Comparison of ENCODE assay signal across 20 mouse cellular contexts in genomic region chr7:98580441-98580840, GRCm38 (mm10).
A peak's percentile ranks its signal among the peaks of the same experiment; 100 is the strongest.
DNase-seq lines count a peak whose midpoint lies in the region; TF ChIP-seq lines count a peak whose summit lies in the region.
"Had no signal": no experiment of that assay in that cellular context is flagged by ENCODE, and none has a peak within 500 bp of the region (broad histone marks: within the 10 kb centered on the region; RNA-seq: fewer than 3 reads in every experiment).

No protein-coding gene starts in this region.

- TF ChIP-seq POLR2A in lung, adult 2 months (IDR thresholded peaks at IDR 0.05; ENCODE audit: borderline replicate concordance, extremely low read depth, low read depth, low read length), result no peak

- H3K36me3 ChIP-seq in limb, embryonic 10.5 days, result no peaks in the 10 kb centered on the region
- H3K36me3 ChIP-seq: embryonic facial prominence, embryonic 10.5 days; heart, embryonic 12.5 days; limb, embryonic 12.5 days; liver, embryonic 13.5 days; midbrain, embryonic 12.5 days had no signal

- no peak overlapping the region for H3K27ac ChIP-seq in limb, embryonic 10.5 days
- H3K27ac ChIP-seq: embryonic facial prominence, embryonic 10.5 days; limb, embryonic 12.5 days; liver, embryonic 13.5 days; midbrain, embryonic 12.5 days had no signal

- no peaks in the 10 kb centered on the region for H3K27me3 ChIP-seq in limb, embryonic 10.5 days (ENCODE audit: low read depth, poor library complexity, severe bottlenecking)
- H3K27me3 ChIP-seq: heart, embryonic 12.5 days; limb, embryonic 12.5 days; liver, embryonic 13.5 days; midbrain, embryonic 12.5 days had no signal

- peaks cover 5% of the 10 kb centered on the region for H3K4me1 ChIP-seq in lung, adult 2 months (ENCODE audit: control insufficient read depth, insufficient read depth, low read length)
- peaks cover 9% of the 10 kb centered on the region; the same call in 1 of the 2 replicates for H3K4me1 ChIP-seq in limb, embryonic 10.5 days
- H3K4me1 ChIP-seq: heart, embryonic 12.5 days; liver, embryonic 13.5 days; midbrain, embryonic 12.5 days had no signal

- H3K4me3 ChIP-seq in lung, adult 2 months (replicated peaks; ENCODE audit: extremely low read depth, low read depth, low read length), result no peak overlapping the region
- H3K4me3 ChIP-seq in limb, embryonic 10.5 days, result no peak overlapping the region
- H3K4me3 ChIP-seq: embryonic facial prominence, embryonic 10.5 days; heart, embryonic 12.5 days; limb, embryonic 12.5 days; liver, embryonic 13.5 days; midbrain, embryonic 12.5 days had no signal

- no peak for TF ChIP-seq CTCF in lung, adult 2 months (IDR thresholded peaks at IDR 0.05; ENCODE audit: insufficient read depth, low read length)

- peak; percentile 26 for DNase-seq in kidney, adult 9 months
- no peak for DNase-seq in kidney, adult 11 months
- DNase-seq in lung, postnatal 10 days, result peak; percentile 29
- DNase-seq in lung, adult 2 months, result no peak
- DNase-seq in T-cell, adult 2 months (ENCODE audit: low spot score), result peak; percentile 17
- DNase-seq in limb, embryonic 10.5 days (ENCODE audit: low spot score), result peak; percentile 2
- no peak for DNase-seq in spleen, adult 12 weeks (ENCODE audit: low spot score)
- DNase-seq in frontal cortex, adult 2 months (ENCODE audit: extremely low spot score in 1 of 2, low spot score in 1 of 2), result no peak
- DNase-seq: adrenal gland, postnatal 14 days; cerebellum, adult 9-10 months; gastrocnemius, postnatal 14 days; heart, postnatal 10 days; layer of hippocampus, postnatal 36 days; liver, embryonic 13.5 days; lung, embryonic 14.5 days; thymus, postnatal 14 days had no signal

- H3K9me3 ChIP-seq in limb, embryonic 10.5 days (replicated peaks), result no peaks in the 10 kb centered on the region
- H3K9me3 ChIP-seq: embryonic facial prominence, embryonic 10.5 days; heart, embryonic 12.5 days; limb, embryonic 12.5 days; liver, embryonic 13.5 days; midbrain, embryonic 12.5 days had no signal

- WGBS in lung, adult 2 months, result 37% methylated on average over 7 of the region's 7 CpGs
- WGBS in limb, embryonic 10.5 days, result 77% methylated on average over 7 of the region's 7 CpGs

Comparison
In these comparisons a context has a peak if more than half of its experiments do, and no peak if none do; other contexts are left out.
1. DNase-seq: peak in kidney, adult 9 months (single experiment), lung, postnatal 10 days (single experiment), T-cell, adult 2 months (single experiment) and limb, embryonic 10.5 days (single experiment); none in kidney, adult 11 months (single experiment), lung, adult 2 months (single experiment), spleen, adult 12 weeks (single experiment) and frontal cortex, adult 2 months (0 of 2).